Mouse (Mus musculus) megakaryocyte, embryonic 14.5 days (primary cell): ENCODE measurements around the gene Cd6.

Experiments used
- FLI1 ChIP-seq: IDR thresholded peaks from 2 replicates; pipeline ENCODE4 v1.6.1; 2012; ENCODE audit warnings: low read length, inconsistent platforms, mixed read lengths
- GATA1 ChIP-seq: IDR thresholded peaks from 3 replicates; pipeline ENCODE4 v1.6.1; 2012; ENCODE audit warnings: mixed read lengths, low read length, inconsistent platforms, borderline replicate concordance

GRCm38 (mm10) chr19:10747182-10747581 lies 82.7 kb downstream of the Cd6 start:
- TF ChIP-seq GATA1 (no peak), FLI1 (no peak)
